Mouse (Mus musculus) adrenal gland, adult 18-20 months (tissue): ENCODE results near the gene Pglyrp3. TPM values are rescaled to one million over a fixed set of nuclear protein-coding genes. Genes with fewer than 3 reads are reported as not detected.
"Not testable (repeated sequence)": the region's sequence is repeated elsewhere in the genome, so short reads cannot be mapped to it uniquely, and the experiment has no call there.

Source experiments
- DNase-seq, 2 experiments: peaks; one replicate each; pipeline ENCODE4 v3.0.0; 2021 to 2022; ENCODE audit warnings: low spot score in 2 of 2
- long read RNA-seq, 2 experiments: library from polyadenylated mRNA; stranded (forward); transcript quantifications; one replicate each; pipeline ENCODE4 v2.0.0; 2021
- microRNA-seq, 2 experiments: library from miRNA; unstranded; fragments of <30 nt; microRNA quantifications; one replicate each; pipeline ENCODE4 v1.2.0; 2021; ENCODE audit warnings: borderline number of aligned reads in 2 of 2
- total RNA-seq, 2 experiments: library from RNA; stranded (reverse); gene quantifications; 1 replicate in 1 of 2; 2 replicates in 1 of 2; pipeline ENCODE4 v1.2.3; 2021

Gene Pglyrp3
- not detected for total RNA-seq
- long read RNA-seq, experiment 1, result 0 reads
- long read RNA-seq, experiment 2, result 0 reads

- DNase-seq, result no peak
These were observed at the start of gene Pglyrp3 for GRCm38 (mm10) chr3:92014283-92014682. TSS of gene Pglyrp3 (plus strand) at chr3:92014583.

GRCm38 (mm10) chr3:92011001-92011400 is 3.4 kb upstream of the Pglyrp3 start:
- DNase-seq, result no peak

GRCm38 (mm10) chr3:92024541-92024940 is 10.2 kb downstream of the Pglyrp3 start:
- DNase-seq, result not testable (repeated sequence)

GRCm38 (mm10) chr3:92033203-92033602 is 18.8 kb downstream of the Pglyrp3 start:
- DNase-seq, result no peak

- no peak for DNase-seq
These were observed 19.5 kb downstream of the Pglyrp3 start for GRCm38 (mm10) chr3:92033892-92034291.

GRCm38 (mm10) chr3:92050382-92051054 is 36.1 kb downstream of the Pglyrp3 start:
- DNase-seq, result peak in 1 of 2 experiments; percentile 12

GRCm38 (mm10) chr3:92080462-92081284 is 66.3 kb downstream of the Pglyrp3 start:
- peak; percentile 70 to 78 for DNase-seq

Small RNA genes lying within 50 kb of the gene (microRNA-seq; reads per million reads assigned to microRNA genes)
- gene Gm23697 (0 reads per million in 2 experiments), gene Gm25145 (0 reads per million in 2 experiments)

Other genes with a start within 250 kb of the Pglyrp3 start
- gene Lor, start 68.6 kb downstream of the Pglyrp3 start, total RNA-seq, result under 1 TPM in 1 of 2 experiments, not detected in 1; 0.16 TPM
- not detected for gene Prr9, start 109.4 kb downstream of the Pglyrp3 start, total RNA-seq
- gene Lelp1, start 128.2 kb downstream of the Pglyrp3 start, total RNA-seq, result not detected
- not detected for gene Sprr2a1, start 201.2 kb downstream of the Pglyrp3 start, total RNA-seq
- not detected for gene Sprr2a2, start 201.3 kb downstream of the Pglyrp3 start, total RNA-seq